Mouse (Mus musculus): ENCODE results near the gene Pcgf6. TPM values are rescaled to one million over a fixed set of nuclear protein-coding genes. Genes with fewer than 3 reads are reported as not detected.
"Not testable (repeated sequence)": the region's sequence is repeated elsewhere in the genome, so short reads cannot be mapped to it uniquely, and the experiment has no call there.

Gene Pcgf6
- polyA plus RNA-seq, 1 experiment from 2014 or later: 38.1 TPM

- Histone ChIP-seq H3K27me3 (ENCODE audit: control insufficient read depth, insufficient read depth, low read length) (no peaks in the 10 kb centered on the region), H3K4me3 (ENCODE audit: low read depth, low read length) (no peak overlapping the region), H3K9ac (replicated peaks; ENCODE audit: low read length) (no peak overlapping the region), H3K4me1 (ENCODE audit: control insufficient read depth, insufficient read depth, low read length) (no peaks in the 10 kb centered on the region), H3K27ac (replicated peaks; ENCODE audit: low read depth, low read length) (no peak overlapping the region), H3K36me3 (replicated peaks; ENCODE audit: control insufficient read depth, insufficient read depth, low read depth, low read length) (no peaks in the 10 kb centered on the region), H3K9me3 (replicated peaks; ENCODE audit: control insufficient read depth, low read length) (no peaks in the 10 kb centered on the region), H3K4me2 (ENCODE audit: low read depth, low read length) (no peak overlapping the region)
- 62% methylated on average over 5 of the region's 5 CpGs for WGBS
- no peak for DNase-seq (ENCODE audit: low spot score)
- ATAC-seq (replicated peaks; ENCODE audit: insufficient number of reproducible peaks, low FRiP score, low TSS enrichment, low read depth): no peak
Observed at GRCm38 (mm10) chr19:47005873-47006272, 44.8 kb downstream of the Pcgf6 start.

GRCm38 (mm10) chr19:47003742-47004511, 46.8 kb downstream of the Pcgf6 start:
- WGBS: 80% methylated on average over 6 of the region's 6 CpGs
- DNase-seq (ENCODE audit: low spot score): no peak
- ATAC-seq (replicated peaks; ENCODE audit: insufficient number of reproducible peaks, low FRiP score, low TSS enrichment, low read depth): no peak

GRCm38 (mm10) chr19:47000357-47000756, 50.3 kb downstream of the Pcgf6 start:
- H3K4me2 ChIP-seq (ENCODE audit: low read depth, low read length); ATAC-seq (replicated peaks; ENCODE audit: insufficient number of reproducible peaks, low FRiP score, low TSS enrichment, low read depth); H3K4me1 ChIP-seq (ENCODE audit: control insufficient read depth, insufficient read depth, low read length); H3K36me3 ChIP-seq (replicated peaks; ENCODE audit: control insufficient read depth, insufficient read depth, low read depth, low read length); H3K9ac ChIP-seq (replicated peaks; ENCODE audit: low read length); H3K4me3 ChIP-seq (ENCODE audit: low read depth, low read length); H3K27me3 ChIP-seq (ENCODE audit: control insufficient read depth, insufficient read depth, low read length); DNase-seq (ENCODE audit: low spot score); H3K9me3 ChIP-seq (replicated peaks; ENCODE audit: control insufficient read depth, low read length); H3K27ac ChIP-seq (replicated peaks; ENCODE audit: low read depth, low read length): not testable (repeated sequence)
- WGBS: 87% methylated on average over 2 of the region's 3 CpGs

More at GRCm38 (mm10) chr19:47003742-47004511, 46.8 kb downstream of the Pcgf6 start:
- Histone ChIP-seq H3K4me2 (ENCODE audit: low read depth, low read length) (no peak overlapping the region), H3K27ac (replicated peaks; ENCODE audit: low read depth, low read length) (no peak overlapping the region), H3K27me3 (ENCODE audit: control insufficient read depth, insufficient read depth, low read length) (no peaks in the 10 kb centered on the region), H3K4me3 (ENCODE audit: low read depth, low read length) (no peak overlapping the region), H3K4me1 (ENCODE audit: control insufficient read depth, insufficient read depth, low read length) (no peaks in the 10 kb centered on the region), H3K9me3 (replicated peaks; ENCODE audit: control insufficient read depth, low read length) (no peaks in the 10 kb centered on the region), H3K36me3 (replicated peaks; ENCODE audit: control insufficient read depth, insufficient read depth, low read depth, low read length) (no peaks in the 10 kb centered on the region), H3K9ac (replicated peaks; ENCODE audit: low read length) (no peak overlapping the region)

GRCm38 (mm10) chr19:46999753-47000152, 51.0 kb downstream of the Pcgf6 start:
- Histone ChIP-seq H3K27ac (replicated peaks; ENCODE audit: low read depth, low read length) (no peak overlapping the region), H3K4me3 (ENCODE audit: low read depth, low read length) (no peak overlapping the region), H3K9ac (replicated peaks; ENCODE audit: low read length) (no peak overlapping the region), H3K9me3 (replicated peaks; ENCODE audit: control insufficient read depth, low read length) (no peaks in the 10 kb centered on the region), H3K4me2 (ENCODE audit: low read depth, low read length) (no peak overlapping the region), H3K36me3 (replicated peaks; ENCODE audit: control insufficient read depth, insufficient read depth, low read depth, low read length) (no peaks in the 10 kb centered on the region), H3K4me1 (ENCODE audit: control insufficient read depth, insufficient read depth, low read length) (no peaks in the 10 kb centered on the region), H3K27me3 (ENCODE audit: control insufficient read depth, insufficient read depth, low read length) (no peaks in the 10 kb centered on the region)
- ATAC-seq (replicated peaks; ENCODE audit: insufficient number of reproducible peaks, low FRiP score, low TSS enrichment, low read depth): no peak
- 90% methylated on average over 6 of the region's 6 CpGs for WGBS
- DNase-seq (ENCODE audit: low spot score): no peak

- H3K27me3 ChIP-seq (ENCODE audit: control insufficient read depth, insufficient read depth, low read length): no peaks in the 10 kb centered on the region
- H3K9me3 ChIP-seq (replicated peaks; ENCODE audit: control insufficient read depth, low read length): no peaks in the 10 kb centered on the region
- no peaks in the 10 kb centered on the region for H3K4me1 ChIP-seq (ENCODE audit: control insufficient read depth, insufficient read depth, low read length)
- no peak overlapping the region for H3K9ac ChIP-seq (replicated peaks; ENCODE audit: low read length)
- DNase-seq (ENCODE audit: low spot score) (no peak), ATAC-seq (replicated peaks; ENCODE audit: insufficient number of reproducible peaks, low FRiP score, low TSS enrichment, low read depth) (no peak)
- 82% methylated on average over 4 of the region's 4 CpGs for WGBS
- no peaks in the 10 kb centered on the region for H3K36me3 ChIP-seq (replicated peaks; ENCODE audit: control insufficient read depth, insufficient read depth, low read depth, low read length)
- H3K4me3 ChIP-seq (ENCODE audit: low read depth, low read length): no peak overlapping the region
- no peak overlapping the region for H3K27ac ChIP-seq (replicated peaks; ENCODE audit: low read depth, low read length)
- no peak overlapping the region for H3K4me2 ChIP-seq (ENCODE audit: low read depth, low read length)
Observed at GRCm38 (mm10) chr19:46998953-46999352, 51.8 kb downstream of the Pcgf6 start.

GRCm38 (mm10) chr19:46998168-46998870, 52.4 kb downstream of the Pcgf6 start:
- H3K4me3 ChIP-seq (ENCODE audit: low read depth, low read length): no peak overlapping the region
- no peak overlapping the region for H3K9ac ChIP-seq (replicated peaks; ENCODE audit: low read length)
- no peaks in the 10 kb centered on the region for H3K27me3 ChIP-seq (ENCODE audit: control insufficient read depth, insufficient read depth, low read length)
- no peak overlapping the region for H3K4me2 ChIP-seq (ENCODE audit: low read depth, low read length)
- no peak overlapping the region for H3K27ac ChIP-seq (replicated peaks; ENCODE audit: low read depth, low read length)
- WGBS: 78% methylated on average over 8 of the region's 8 CpGs
- ATAC-seq (replicated peaks; ENCODE audit: insufficient number of reproducible peaks, low FRiP score, low TSS enrichment, low read depth) (no peak), DNase-seq (ENCODE audit: low spot score) (no peak)
- no peaks in the 10 kb centered on the region for H3K4me1 ChIP-seq (ENCODE audit: control insufficient read depth, insufficient read depth, low read length)
- no peaks in the 10 kb centered on the region for H3K36me3 ChIP-seq (replicated peaks; ENCODE audit: control insufficient read depth, insufficient read depth, low read depth, low read length)
- no peaks in the 10 kb centered on the region for H3K9me3 ChIP-seq (replicated peaks; ENCODE audit: control insufficient read depth, low read length)

- no peaks in the 10 kb centered on the region for H3K9me3 ChIP-seq (replicated peaks; ENCODE audit: control insufficient read depth, low read length)
- ATAC-seq (replicated peaks; ENCODE audit: insufficient number of reproducible peaks, low FRiP score, low TSS enrichment, low read depth) (no peak), DNase-seq (ENCODE audit: low spot score) (no peak)
- H3K9ac ChIP-seq (replicated peaks; ENCODE audit: low read length): no peak overlapping the region
- no peaks in the 10 kb centered on the region for H3K4me1 ChIP-seq (ENCODE audit: control insufficient read depth, insufficient read depth, low read length)
- H3K27ac ChIP-seq (replicated peaks; ENCODE audit: low read depth, low read length): no peak overlapping the region
- H3K36me3 ChIP-seq (replicated peaks; ENCODE audit: control insufficient read depth, insufficient read depth, low read depth, low read length): no peaks in the 10 kb centered on the region
- no peaks in the 10 kb centered on the region for H3K27me3 ChIP-seq (ENCODE audit: control insufficient read depth, insufficient read depth, low read length)
- 84% methylated on average over 9 of the region's 9 CpGs for WGBS
- no peak overlapping the region for H3K4me3 ChIP-seq (ENCODE audit: low read depth, low read length)
- no peak overlapping the region for H3K4me2 ChIP-seq (ENCODE audit: low read depth, low read length)
Observed at GRCm38 (mm10) chr19:46996095-46996494, 54.6 kb downstream of the Pcgf6 start.

GRCm38 (mm10) chr19:46992329-46992728, 58.4 kb downstream of the Pcgf6 start:
- not testable (repeated sequence) for H3K27ac ChIP-seq (replicated peaks; ENCODE audit: low read depth, low read length); H3K9ac ChIP-seq (replicated peaks; ENCODE audit: low read length); H3K36me3 ChIP-seq (replicated peaks; ENCODE audit: control insufficient read depth, insufficient read depth, low read depth, low read length); H3K4me3 ChIP-seq (ENCODE audit: low read depth, low read length); ATAC-seq (replicated peaks; ENCODE audit: insufficient number of reproducible peaks, low FRiP score, low TSS enrichment, low read depth); DNase-seq (ENCODE audit: low spot score); H3K4me2 ChIP-seq (ENCODE audit: low read depth, low read length); H3K4me1 ChIP-seq (ENCODE audit: control insufficient read depth, insufficient read depth, low read length); H3K9me3 ChIP-seq (replicated peaks; ENCODE audit: control insufficient read depth, low read length); H3K27me3 ChIP-seq (ENCODE audit: control insufficient read depth, insufficient read depth, low read length)
- 77% methylated on average over 4 of the region's 4 CpGs for WGBS

Data from embryonic facial prominence, embryonic 11.5 days (tissue).